Mouse (Mus musculus) megakaryocyte, embryonic 14.5 days (primary cell): ENCODE results near the gene Chp1.

Experiments
- FLI1 ChIP-seq: IDR thresholded peaks from 2 replicates; pipeline ENCODE4 v1.6.1; 2012; ENCODE audit warnings: low read length, inconsistent platforms, mixed read lengths
- GATA1 ChIP-seq: IDR thresholded peaks from 3 replicates; pipeline ENCODE4 v1.6.1; 2012; ENCODE audit warnings: mixed read lengths, low read length, inconsistent platforms, borderline replicate concordance

DNA sequence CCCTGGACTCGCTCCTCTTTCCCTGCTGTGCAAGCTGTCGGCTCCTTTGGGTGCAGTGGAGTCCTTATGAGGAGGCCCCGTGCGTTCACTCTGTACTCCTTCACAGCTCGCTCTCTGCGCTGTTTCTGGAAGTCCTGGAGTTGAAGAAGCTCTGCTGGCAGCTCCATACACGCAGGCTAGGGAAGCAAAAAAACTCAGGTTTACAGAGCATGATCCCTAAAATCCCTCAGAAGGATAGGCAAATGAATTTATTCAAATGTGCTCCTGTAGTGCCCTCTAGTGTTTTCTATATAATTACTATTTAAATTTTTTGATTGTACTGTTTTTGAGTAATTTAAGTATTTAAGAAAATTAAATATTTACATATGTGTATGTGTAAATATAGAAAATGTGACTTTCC is 26.9 kb upstream of the Chp1 start:
- no peak for TF ChIP-seq GATA1
- no peak for TF ChIP-seq FLI1
